Mouse (Mus musculus) myocyte (in vitro differentiated cells): ENCODE measurements around the gene Ubqln4.

ENCODE experiments used
- MAX ChIP-seq: IDR thresholded peaks from one replicate; pipeline ENCODE4 v1.6.1; 2011; ENCODE audit warnings: low read depth, mild to moderate bottlenecking, control low read depth
- POLR2A ChIP-seq: IDR thresholded peaks from one replicate; pipeline ENCODE4 v1.6.1; 2011; ENCODE audit warnings: low read depth, mild to moderate bottlenecking, control low read depth, moderate library complexity; ENCODE audit not compliant: insufficient read length
- REST ChIP-seq: IDR thresholded peaks from one replicate; pipeline ENCODE4 v1.6.1; 2011; ENCODE audit warnings: mild to moderate bottlenecking, control low read depth, moderate library complexity; ENCODE audit not compliant: insufficient read depth, insufficient read length
- TCF3 ChIP-seq: IDR thresholded peaks from one replicate; pipeline ENCODE4 v1.6.1; 2011; ENCODE audit warnings: low read depth, control low read depth; ENCODE audit not compliant: insufficient read length
- USF1 ChIP-seq: IDR thresholded peaks from one replicate; pipeline ENCODE4 v1.6.1; 2011; ENCODE audit warnings: low read depth, mild to moderate bottlenecking, control low read depth, moderate library complexity

DNA sequence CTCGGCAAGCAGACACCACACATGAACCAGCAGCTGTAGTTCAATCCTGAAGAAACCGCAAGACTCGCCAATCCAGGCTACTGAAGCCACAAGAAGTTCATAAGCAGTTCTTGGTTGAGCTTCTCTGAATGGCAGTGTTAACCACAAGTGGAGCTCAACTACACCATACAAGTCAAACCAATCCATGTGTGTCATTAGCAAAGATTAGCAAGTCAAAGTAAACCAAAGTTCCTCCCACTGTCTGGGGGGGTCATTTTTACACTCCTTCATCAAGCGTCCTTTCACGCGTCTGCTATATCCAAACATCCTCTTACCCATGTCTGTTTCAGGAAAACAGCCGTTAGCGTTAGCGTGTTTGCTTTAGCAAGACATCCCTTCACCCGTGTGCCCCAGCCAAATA is 16.8 kb downstream of the Ubqln4 start:
- TF ChIP-seq USF1, result no peak
- no peak for TF ChIP-seq REST
- no peak for TF ChIP-seq POLR2A
- TF ChIP-seq MAX, result no peak
- TF ChIP-seq TCF3, result no peak
